33 mouse cellular contexts compared by ENCODE assay signal in the genomic region with DNA sequence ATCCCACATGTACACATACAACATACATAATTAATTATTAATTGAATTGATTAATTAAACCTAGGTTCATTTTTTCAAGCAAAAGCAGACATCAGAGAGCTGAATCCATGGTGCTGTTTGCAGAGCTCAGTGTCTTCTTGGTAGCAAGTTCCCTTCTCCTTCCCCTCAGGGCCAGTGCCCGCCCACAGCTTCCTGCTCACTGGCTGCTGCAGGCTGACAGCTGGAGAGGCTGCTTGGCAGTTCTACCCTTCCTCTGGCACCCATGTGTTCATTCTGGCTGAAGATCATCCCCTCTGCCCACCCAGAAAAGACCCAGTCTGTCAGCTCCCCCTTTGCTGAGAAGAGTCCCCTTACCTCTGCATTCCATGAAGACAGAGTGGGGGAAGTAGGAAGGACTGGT. TPM values are rescaled to one million over a fixed set of nuclear protein-coding genes. Genes with fewer than 3 reads are reported as not detected.
DNase-seq lines count a peak whose midpoint lies in the region; ATAC-seq and TF ChIP-seq lines count a peak whose summit lies in the region.
"Had no signal": no experiment of that assay in that cellular context is flagged by ENCODE, and none has a peak within 500 bp of the region (broad histone marks: within the 10 kb centered on the region; RNA-seq: fewer than 3 reads in every experiment).

No protein-coding gene starts in this region.

- H3K27ac ChIP-seq in lung, postnatal 0 days (ENCODE audit: low read length), result no peak overlapping the region
- H3K27ac ChIP-seq: embryonic facial prominence, embryonic 12.5 days; embryonic facial prominence, embryonic 15.5 days; gastrocnemius, adult 2 months; hindbrain, embryonic 10.5 days; hindbrain, embryonic 13.5 days had no signal

- no peaks in the 10 kb centered on the region for H3K9me3 ChIP-seq in lung, postnatal 0 days (ENCODE audit: low read length)
- H3K9me3 ChIP-seq: embryonic facial prominence, embryonic 12.5 days; embryonic facial prominence, embryonic 15.5 days; hindbrain, embryonic 10.5 days; hindbrain, embryonic 13.5 days had no signal

- H3K4me2 ChIP-seq in lung, postnatal 0 days (replicated peaks; ENCODE audit: low read depth, low read length), result no peak overlapping the region
- H3K4me2 ChIP-seq: embryonic facial prominence, embryonic 12.5 days; embryonic facial prominence, embryonic 15.5 days; heart, embryonic 11.5 days; hindbrain, embryonic 13.5 days had no signal

- H3K27me3 ChIP-seq in lung, postnatal 0 days (replicated peaks; ENCODE audit: insufficient read depth, low read length), result no peaks in the 10 kb centered on the region
- H3K27me3 ChIP-seq: embryonic facial prominence, embryonic 12.5 days; embryonic facial prominence, embryonic 15.5 days; hindbrain, embryonic 13.5 days; Patski had no signal

- H3K36me3 ChIP-seq in lung, postnatal 0 days (ENCODE audit: insufficient read depth, low read length), result no peaks in the 10 kb centered on the region
- H3K36me3 ChIP-seq: embryonic facial prominence, embryonic 12.5 days; embryonic facial prominence, embryonic 15.5 days; hindbrain, embryonic 10.5 days; hindbrain, embryonic 13.5 days had no signal

- ATAC-seq in cerebellum, adult (ENCODE audit: insufficient number of reproducible peaks, low FRiP score, low TSS enrichment), result no peak
- no peak for ATAC-seq in lung, postnatal 0 days
- ATAC-seq: forebrain, embryonic 14.5 days; forebrain, postnatal 0 days; Patski had no signal

- H3K9ac ChIP-seq in lung, postnatal 0 days (replicated peaks; ENCODE audit: low read depth), result no peak overlapping the region
- H3K9ac ChIP-seq: embryonic facial prominence, embryonic 12.5 days; embryonic facial prominence, embryonic 15.5 days; forebrain, postnatal 0 days; hindbrain, embryonic 13.5 days had no signal

- no peak for TF ChIP-seq EP300 in lung, postnatal 0 days (IDR thresholded peaks at IDR 0.05)

- no peak overlapping the region for H3K4me3 ChIP-seq in lung, postnatal 0 days (ENCODE audit: low read depth, low read length)
- H3K4me3 ChIP-seq: embryonic facial prominence, embryonic 12.5 days; embryonic facial prominence, embryonic 15.5 days; gastrocnemius, adult 2 months; hindbrain, embryonic 10.5 days; hindbrain, embryonic 13.5 days had no signal

- intact Hi-C loops in left cerebral cortex, postnatal 4 days (cut with DNase I), result no loop called here

- peak; percentile 47 to 64 for DNase-seq in cerebellum, postnatal 10 days
- peak; percentile 70 for DNase-seq in left cerebral cortex, postnatal 4 days
- DNase-seq in left cerebral cortex, adult 8-10 months (ENCODE audit: low spot score in 2 of 2), result no peak
- peak; percentile 7 for DNase-seq in right cerebral cortex, adult 18-20 months
- no peak for DNase-seq in right cerebral cortex, postnatal 4 days
- DNase-seq in neural tube, embryonic 10.5 days (ENCODE audit: extremely low spot score, low spot score), result no peak
- DNase-seq in lung, postnatal 0 days (ENCODE audit: low spot score), result no peak
- DNase-seq: adrenal gland, adult 2 months; adrenal gland, postnatal 14 days; cerebellum, adult 11 months; cerebellum, adult 2 months; cerebellum, postnatal 25 days; forebrain, postnatal 0 days; gastrocnemius, adult 2 months; gastrocnemius, postnatal 14 days; heart, adult 11 months had no signal

- WGBS in lung, postnatal 0 days, result 58% methylated on average over 1 of the region's 1 CpGs

- TF ChIP-seq CTCF in lung, postnatal 0 days (IDR thresholded peaks at IDR 0.05), result no peak

- no peaks in the 10 kb centered on the region for H3K4me1 ChIP-seq in lung, postnatal 0 days (ENCODE audit: insufficient read depth, low read depth, low read length)
- H3K4me1 ChIP-seq: embryonic facial prominence, embryonic 12.5 days; embryonic facial prominence, embryonic 15.5 days had no signal

RNA-seq across cellular contexts. Expression of gene Gp2, which starts 40.6 kb away (rescaled TPM):
- not detected for total RNA-seq in left cerebral cortex, postnatal 4 days (2021)
- under 1 TPM in 3 of 4 experiments, not detected in 1; 0.19 to 0.24 (median 0.21) TPM for total RNA-seq in left cerebral cortex, adult 8-10 months (2022)
- 0.20 and 0.26 TPM in 2 replicates for polyA plus RNA-seq in lung, postnatal 0 days (2015; fragmentation: Nextera tagmentation; extraction: Ambion mirVana)
- total RNA-seq: adrenal gland, adult 2 months; adrenal gland, postnatal 14 days; common myeloid progenitor, adult 5-6 weeks; ES-E14; forebrain, postnatal 0 days; gastrocnemius, adult 2 months; gastrocnemius, postnatal 14 days; gastrocnemius, postnatal 4 days; heart, adult 8-10 months; heart, postnatal 25 days had no signal
- polyA plus RNA-seq: adrenal gland, adult 2 months; cerebellum, adult 2 months; embryonic facial prominence, embryonic 12.5 days; embryonic facial prominence, embryonic 15.5 days; forebrain, embryonic 11.5 days; forebrain, embryonic 14.5 days; forebrain, postnatal 0 days; heart, embryonic 11.5 days; heart, embryonic 14.5 days; heart, postnatal 0 days; hindbrain, embryonic 10.5 days; hindbrain, embryonic 13.5 days; intestine, embryonic 14.5 days; Patski had no signal

Comparison
In these comparisons a context has a peak if more than half of its experiments do, and no peak if none do; other contexts are left out.
1. DNase-seq: peak in cerebellum, postnatal 10 days (2 of 2), left cerebral cortex, postnatal 4 days (single experiment) and right cerebral cortex, adult 18-20 months (single experiment); none in left cerebral cortex, adult 8-10 months (0 of 2), right cerebral cortex, postnatal 4 days (single experiment), neural tube, embryonic 10.5 days (single experiment) and lung, postnatal 0 days (single experiment).